Mouse (Mus musculus): ENCODE data around the gene Zmynd12. TPM values are rescaled to one million over a fixed set of nuclear protein-coding genes. Genes with fewer than 3 reads are reported as not detected.

Gene Zmynd12
- total RNA-seq, 4 experiments from 2014 or later, result 3.7 to 9.4 (median 6.6) TPM

Other genes with a start within 250 kb of the Zmynd12 start
- gene Zfp691, start 248.6 kb upstream of the Zmynd12 start, total RNA-seq (2022), result 10 to 100 TPM; 11.7 to 14.2 (median 12.9) TPM
- gene Ermap, start 232.8 kb upstream of the Zmynd12 start, total RNA-seq (2022), result under 1 TPM; 0.06 to 0.87 (median 0.39) TPM
- gene Svbp, start 227.5 kb upstream of the Zmynd12 start, total RNA-seq (2022), result 10 to 100 TPM; 15.8 to 25.3 (median 17.1) TPM
- gene Tmem269, start 204.6 kb upstream of the Zmynd12 start, total RNA-seq (2022), result under 1 TPM in 2 of 4 experiments, not detected in 2; 0.30 to 0.62 TPM
- gene AU022252, start 190.1 kb upstream of the Zmynd12 start, total RNA-seq (2022), result 10 to 100 TPM; 19.4 to 42.9 (median 27.2) TPM
- 10 to 100 TPM; 26.1 to 35.2 (median 28.6) TPM for gene P3h1, start 189.9 kb upstream of the Zmynd12 start, total RNA-seq (2022)
- gene Cldn19, start 167.4 kb upstream of the Zmynd12 start, total RNA-seq (2022), result under 1 TPM in 3 of 4 experiments, not detected in 1; 0.06 to 0.40 (median 0.28) TPM
- 100 to 1,000 TPM; 443 to 619 (median 512) TPM for gene Ybx1, start 128.2 kb upstream of the Zmynd12 start, total RNA-seq (2022)
- 10 to 100 TPM; 17.7 to 25.4 (median 24.3) TPM for gene Ppih, start 102.3 kb upstream of the Zmynd12 start, total RNA-seq (2022)
- 10 to 100 TPM; 15.6 to 33.1 (median 20.5) TPM for gene Ccdc30, start 7.3 kb upstream of the Zmynd12 start, total RNA-seq (2022)
- gene Ppcs, start 394 bp upstream of the Zmynd12 start, total RNA-seq (2022), result 10 to 100 TPM; 47.3 to 58.1 (median 49.5) TPM
- gene Rimkla, start 69.8 kb downstream of the Zmynd12 start, total RNA-seq (2022), result under 1 TPM; 0.29 to 0.59 (median 0.46) TPM
- 10 to 100 TPM; 36.4 to 54.2 (median 52.0) TPM for gene Foxj3, start 114.2 kb downstream of the Zmynd12 start, total RNA-seq (2022)
- 10 to 100 TPM in 1 of 4 experiments, 1 to 10 TPM in 3; 8.7 to 10.2 (median 9.2) TPM for gene Frg2f1, start 116.7 kb downstream of the Zmynd12 start, total RNA-seq (2022)
- under 1 TPM in 1 of 4 experiments, not detected in 3; 0.73 TPM for gene Guca2a, start 214.9 kb downstream of the Zmynd12 start, total RNA-seq (2022)
- not detected for gene Guca2b, start 236.1 kb downstream of the Zmynd12 start, total RNA-seq (2022)